Mouse (Mus musculus): Measurements from ENCODE around the gene H2-DMb1. TPM values are rescaled to one million over a fixed set of nuclear protein-coding genes. Genes with fewer than 3 reads are reported as not detected.

The H2-DMb1 gene
- polyA plus RNA-seq, 1 experiment from 2014 or later: 0.52 TPM

GRCm38 (mm10) chr17:34126826-34127420, 25.9 kb upstream of the H2-DMb1 start:
- Histone ChIP-seq H3K36me3 (replicated peaks) (peaks cover 13% of the 10 kb centered on the region; the same call in 1 of the 2 replicates), H3K27me3 (replicated peaks; ENCODE audit: low read depth, poor library complexity, severe bottlenecking) (peaks cover 24% of the 10 kb centered on the region), H3K4me1 (peaks cover 47% of the 10 kb centered on the region), H3K4me3 (no peak overlapping the region), H3K9me3 (no peaks in the 10 kb centered on the region), H3K27ac (replicated peaks) (no peak overlapping the region)
- WGBS: 62% methylated on average over 9 of the region's 9 CpGs
- DNase-seq (ENCODE audit: low spot score): no peak

- Histone ChIP-seq H3K27ac (replicated peaks) (no peak overlapping the region), H3K36me3 (replicated peaks) (peaks cover 13% of the 10 kb centered on the region; the same call in 1 of the 2 replicates), H3K27me3 (replicated peaks; ENCODE audit: low read depth, poor library complexity, severe bottlenecking) (peaks cover 24% of the 10 kb centered on the region), H3K4me3 (peak overlapping the region; percentile 31; the same call in 1 of the 2 replicates), H3K4me1 (peaks cover 47% of the 10 kb centered on the region), H3K9me3 (no peaks in the 10 kb centered on the region)
- 19% methylated on average over 6 of the region's 6 CpGs for WGBS
- peak; percentile 49 for DNase-seq (ENCODE audit: low spot score)
These were observed 25.4 kb upstream of the H2-DMb1 start for GRCm38 (mm10) chr17:34127475-34127874.

GRCm38 (mm10) chr17:34128264-34128937, 24.5 kb upstream of the H2-DMb1 start:
- peak; percentile 17 for DNase-seq (ENCODE audit: low spot score)
- H3K4me3 ChIP-seq: peak overlapping the region; percentile 35
- H3K9me3 ChIP-seq: no peaks in the 10 kb centered on the region
- peaks cover 43% of the 10 kb centered on the region for H3K4me1 ChIP-seq
- peaks cover 13% of the 10 kb centered on the region; the same call in 1 of the 2 replicates for H3K36me3 ChIP-seq (replicated peaks)
- 21% methylated on average over 13 of the region's 13 CpGs for WGBS
- H3K27ac ChIP-seq (replicated peaks): 0 out of 2 replicates have a peak overlapping the region, but pooled peaks have one; percentile 6
- H3K27me3 ChIP-seq (replicated peaks; ENCODE audit: low read depth, poor library complexity, severe bottlenecking): peaks cover 24% of the 10 kb centered on the region

- H3K9me3 ChIP-seq: no peaks in the 10 kb centered on the region
- peak; percentile 41 for DNase-seq (ENCODE audit: low spot score)
- H3K36me3 ChIP-seq (replicated peaks): peaks cover 13% of the 10 kb centered on the region; the same call in 1 of the 2 replicates
- H3K4me3 ChIP-seq: peak overlapping the region; percentile 35
- H3K27ac ChIP-seq (replicated peaks): no peak overlapping the region
- 23% methylated on average over 18 of the region's 18 CpGs for WGBS
- H3K27me3 ChIP-seq (replicated peaks; ENCODE audit: low read depth, poor library complexity, severe bottlenecking): peaks cover 24% of the 10 kb centered on the region
- H3K4me1 ChIP-seq: peaks cover 36% of the 10 kb centered on the region
These were observed 23.7 kb upstream of the H2-DMb1 start for GRCm38 (mm10) chr17:34128944-34129791.

- 87% methylated on average over 19 of the region's 19 CpGs for WGBS
- Histone ChIP-seq H3K36me3 (replicated peaks) (peaks cover 13% of the 10 kb centered on the region; the same call in 1 of the 2 replicates), H3K27me3 (replicated peaks; ENCODE audit: low read depth, poor library complexity, severe bottlenecking) (peaks cover 24% of the 10 kb centered on the region), H3K4me3 (no peak overlapping the region), H3K4me1 (peaks cover 33% of the 10 kb centered on the region), H3K27ac (replicated peaks) (no peak overlapping the region), H3K9me3 (no peaks in the 10 kb centered on the region)
- no peak for DNase-seq (ENCODE audit: low spot score)
These were observed 22.6 kb upstream of the H2-DMb1 start for GRCm38 (mm10) chr17:34130073-34130947.

- no peak overlapping the region for H3K4me3 ChIP-seq
- no peak for DNase-seq (ENCODE audit: low spot score)
- peaks cover 32% of the 10 kb centered on the region for H3K4me1 ChIP-seq
- WGBS: 73% methylated on average over 7 of the region's 7 CpGs
- no peaks in the 10 kb centered on the region for H3K9me3 ChIP-seq
- H3K36me3 ChIP-seq (replicated peaks): no peaks in the 10 kb centered on the region
- peaks cover 36% of the 10 kb centered on the region for H3K27me3 ChIP-seq (replicated peaks; ENCODE audit: low read depth, poor library complexity, severe bottlenecking)
- H3K27ac ChIP-seq (replicated peaks): no peak overlapping the region
These were observed 21.0 kb upstream of the H2-DMb1 start for GRCm38 (mm10) chr17:34131911-34132310.

GRCm38 (mm10) chr17:34133289-34133688, 19.6 kb upstream of the H2-DMb1 start:
- WGBS: 86% methylated on average over 11 of the region's 11 CpGs
- DNase-seq (ENCODE audit: low spot score): no peak
- peaks cover 38% of the 10 kb centered on the region for H3K27me3 ChIP-seq (replicated peaks; ENCODE audit: low read depth, poor library complexity, severe bottlenecking)

GRCm38 (mm10) chr17:34134451-34134850, 18.4 kb upstream of the H2-DMb1 start:
- Histone ChIP-seq H3K27me3 (replicated peaks; ENCODE audit: low read depth, poor library complexity, severe bottlenecking) (peaks cover 39% of the 10 kb centered on the region), H3K9me3 (no peaks in the 10 kb centered on the region), H3K27ac (replicated peaks) (no peak overlapping the region), H3K36me3 (replicated peaks) (no peaks in the 10 kb centered on the region), H3K4me1 (peaks cover 16% of the 10 kb centered on the region), H3K4me3 (no peak overlapping the region)
- no peak for DNase-seq (ENCODE audit: low spot score)
- 89% methylated on average over 3 of the region's 3 CpGs for WGBS

More at GRCm38 (mm10) chr17:34133289-34133688, 19.6 kb upstream of the H2-DMb1 start:
- Histone ChIP-seq H3K9me3 (no peaks in the 10 kb centered on the region), H3K4me3 (no peak overlapping the region), H3K36me3 (replicated peaks) (no peaks in the 10 kb centered on the region), H3K27ac (replicated peaks) (no peak overlapping the region), H3K4me1 (peaks cover 18% of the 10 kb centered on the region)

- DNase-seq (ENCODE audit: low spot score): peak; percentile 98
- no peaks in the 10 kb centered on the region for H3K9me3 ChIP-seq
- 8% methylated on average over 31 of the region's 31 CpGs for WGBS
- no peaks in the 10 kb centered on the region for H3K36me3 ChIP-seq (replicated peaks)
- peak overlapping the region; percentile 54 for H3K4me3 ChIP-seq
- H3K27ac ChIP-seq (replicated peaks): peak overlapping the region; percentile 7; the same call in 1 of the 2 replicates
- peaks cover 24% of the 10 kb centered on the region for H3K4me1 ChIP-seq
- peaks cover 48% of the 10 kb centered on the region for H3K27me3 ChIP-seq (replicated peaks; ENCODE audit: low read depth, poor library complexity, severe bottlenecking)
These were observed 17.3 kb upstream of the H2-DMb1 start for GRCm38 (mm10) chr17:34135297-34136224.

- WGBS: 77% methylated on average over 7 of the region's 7 CpGs
- H3K27ac ChIP-seq (replicated peaks): no peak overlapping the region
- DNase-seq (ENCODE audit: low spot score): no peak
- H3K36me3 ChIP-seq (replicated peaks): no peaks in the 10 kb centered on the region
- no peaks in the 10 kb centered on the region for H3K9me3 ChIP-seq
- H3K4me3 ChIP-seq: no peak overlapping the region
- peaks cover 32% of the 10 kb centered on the region for H3K4me1 ChIP-seq
- H3K27me3 ChIP-seq (replicated peaks; ENCODE audit: low read depth, poor library complexity, severe bottlenecking): peaks cover 58% of the 10 kb centered on the region
These were observed 15.3 kb upstream of the H2-DMb1 start for GRCm38 (mm10) chr17:34137601-34138000.

- peaks cover 42% of the 10 kb centered on the region for H3K4me1 ChIP-seq
- whole genome bisulfite sequencing: 76% methylated on average over 7 of the region's 7 CpGs
- peak overlapping the region; percentile 55; the same call in 1 of the 2 replicates for H3K4me3 ChIP-seq
- H3K36me3 ChIP-seq (replicated peaks): no peaks in the 10 kb centered on the region
- H3K27ac ChIP-seq (replicated peaks): no peak overlapping the region
- DNase-seq (ENCODE audit: low spot score): no peak
- H3K27me3 ChIP-seq (replicated peaks; ENCODE audit: low read depth, poor library complexity, severe bottlenecking): peaks cover 58% of the 10 kb centered on the region
- no peaks in the 10 kb centered on the region for H3K9me3 ChIP-seq
These were observed 14.2 kb upstream of the H2-DMb1 start for GRCm38 (mm10) chr17:34138655-34139054.
